Mouse (Mus musculus) limb, embryonic 15.5 days (tissue): ENCODE measurements around the gene Hmgb1. TPM values are rescaled to one million over a fixed set of nuclear protein-coding genes. Genes with fewer than 3 reads are reported as not detected.

Experiments
- ATAC-seq: fragments of 200-750 bp; cut with Nextera tagmentation; 2 replicates; pipeline ENCODE4 v1.8.0; 2017; ENCODE audit warnings: low read depth, moderate TSS enrichment; ENCODE audit not compliant: insufficient number of reproducible peaks, low FRiP score, low TSS enrichment
- H3K27ac ChIP-seq: fragments of 300-500 bp; sonication (generic); 2 replicates; pipeline ENCODE4 v1.5.1; 2015; ENCODE audit warnings: moderate library complexity, mild to moderate bottlenecking, inconsistent platforms
- H3K27me3 ChIP-seq: fragments of 300-500 bp; sonication (generic); 2 replicates; pipeline ENCODE4 v1.6.1; 2015; ENCODE audit warnings: inconsistent platforms
- H3K36me3 ChIP-seq: fragments of 300-500 bp; sonication (generic); 2 replicates; pipeline ENCODE4 v1.6.1; 2015; ENCODE audit warnings: inconsistent platforms
- H3K4me1 ChIP-seq: fragments of 300-500 bp; sonication (generic); 2 replicates; pipeline ENCODE4 v1.6.1; 2015; ENCODE audit warnings: inconsistent platforms
- H3K4me2 ChIP-seq: fragments of 300-500 bp; sonication (generic); 2 replicates; pipeline ENCODE4 v1.6.1; 2015; ENCODE audit warnings: mild to moderate bottlenecking, inconsistent platforms
- H3K4me3 ChIP-seq: fragments of 300-500 bp; sonication (generic); 2 replicates; pipeline ENCODE4 v1.5.1; 2015; ENCODE audit warnings: mild to moderate bottlenecking, inconsistent platforms
- H3K9ac ChIP-seq: fragments of 300-500 bp; sonication (generic); 2 replicates; pipeline ENCODE4 v1.6.1; 2015; ENCODE audit warnings: inconsistent platforms
- H3K9me3 ChIP-seq: fragments of 300-500 bp; sonication (generic); 2 replicates; pipeline ENCODE4 v1.6.1; 2016; ENCODE audit warnings: inconsistent platforms
- WGBS: fragments of 180-500 bp; shearing (Covaris S2); methylation state at CpG from one replicate; pipeline ENCODE4 v1.1.7; 2015; 5-methylcytosine and 5-hydroxymethylcytosine counted together
- polyA plus RNA-seq: library from polyadenylated mRNA; unstranded; fragments of >200 nt; fragmentation: Nextera tagmentation; extraction: Ambion mirVana; gene quantifications from 2 replicates; pipeline ENCODE4 v1.2.1, GENCODE M21; 2015

Hmgb1 gene
- polyA plus RNA-seq, 1 experiment from 2014 or later: 1,273 TPM

DNA sequence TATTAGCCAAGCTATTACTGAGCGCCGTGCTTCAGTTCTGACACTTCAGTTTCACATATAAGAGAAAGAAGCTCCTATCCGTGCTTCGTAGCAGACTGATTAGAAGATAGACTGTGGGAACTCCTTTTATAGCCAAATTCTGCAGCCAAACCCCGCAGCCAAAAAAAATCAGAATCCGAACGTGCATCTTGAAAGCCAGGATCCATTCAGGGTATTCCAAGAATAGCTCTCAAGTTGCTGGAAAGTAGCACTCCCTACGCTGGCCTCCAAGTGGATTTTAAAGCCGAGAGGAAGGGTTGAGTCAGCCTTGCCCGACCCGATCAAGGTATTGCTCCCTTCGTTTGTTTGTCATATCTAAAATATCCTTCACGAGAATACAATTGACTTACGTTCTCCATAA lies 93.0 kb downstream of the Hmgb1 start:
- Histone ChIP-seq H3K4me2 (no peak overlapping the region), H3K27me3 (no peaks in the 10 kb centered on the region), H3K36me3 (no peaks in the 10 kb centered on the region), H3K9ac (no peak overlapping the region), H3K9me3 (no peaks in the 10 kb centered on the region), H3K4me1 (no peaks in the 10 kb centered on the region), H3K4me3 (no peak overlapping the region), H3K27ac (no peak overlapping the region)
- ATAC-seq: no peak
- 85% methylated on average over 14 of the region's 14 CpGs for WGBS

- no peaks in the 10 kb centered on the region for H3K4me1 ChIP-seq
- no peak for ATAC-seq
- no peak overlapping the region for H3K4me2 ChIP-seq
- WGBS: 62% methylated on average over 2 of the region's 2 CpGs
- no peaks in the 10 kb centered on the region for H3K36me3 ChIP-seq
- H3K9ac ChIP-seq: no peak overlapping the region
- H3K4me3 ChIP-seq: no peak overlapping the region
- H3K27ac ChIP-seq: no peak overlapping the region
- H3K9me3 ChIP-seq: no peaks in the 10 kb centered on the region
- H3K27me3 ChIP-seq: no peaks in the 10 kb centered on the region
Measured at GRCm38 (mm10) chr5:149089860-149090259, 94.4 kb downstream of the Hmgb1 start.

DNA sequence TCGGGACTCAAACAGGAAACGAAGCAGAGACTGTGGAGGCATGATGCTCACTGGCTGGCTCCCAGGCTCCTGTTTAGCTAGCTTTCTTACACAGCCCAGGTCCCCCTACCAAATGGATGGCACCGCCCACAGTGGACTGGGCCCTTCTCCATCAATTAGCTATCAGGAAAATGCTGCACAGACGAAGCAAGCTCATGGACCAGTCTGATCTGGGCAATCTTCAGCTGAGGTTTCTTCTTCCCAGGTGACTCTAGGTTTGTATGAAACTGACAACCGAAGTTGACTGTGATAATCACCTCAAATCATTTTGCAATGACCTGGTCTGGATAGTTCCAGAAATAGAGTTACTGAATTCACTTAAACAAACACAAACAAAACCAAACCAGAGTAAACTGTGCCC lies 94.8 kb downstream of the Hmgb1 start:
- Histone ChIP-seq H3K4me1 (no peaks in the 10 kb centered on the region), H3K27ac (no peak overlapping the region), H3K4me2 (no peak overlapping the region), H3K9ac (no peak overlapping the region), H3K27me3 (no peaks in the 10 kb centered on the region), H3K36me3 (no peaks in the 10 kb centered on the region), H3K4me3 (no peak overlapping the region), H3K9me3 (no peaks in the 10 kb centered on the region)
- WGBS: 85% methylated on average over 5 of the region's 5 CpGs
- ATAC-seq: no peak

- no peak for ATAC-seq
- WGBS: 78% methylated on average over 6 of the region's 6 CpGs
Measured at GRCm38 (mm10) chr5:149088891-149089290, 95.4 kb downstream of the Hmgb1 start.

DNA sequence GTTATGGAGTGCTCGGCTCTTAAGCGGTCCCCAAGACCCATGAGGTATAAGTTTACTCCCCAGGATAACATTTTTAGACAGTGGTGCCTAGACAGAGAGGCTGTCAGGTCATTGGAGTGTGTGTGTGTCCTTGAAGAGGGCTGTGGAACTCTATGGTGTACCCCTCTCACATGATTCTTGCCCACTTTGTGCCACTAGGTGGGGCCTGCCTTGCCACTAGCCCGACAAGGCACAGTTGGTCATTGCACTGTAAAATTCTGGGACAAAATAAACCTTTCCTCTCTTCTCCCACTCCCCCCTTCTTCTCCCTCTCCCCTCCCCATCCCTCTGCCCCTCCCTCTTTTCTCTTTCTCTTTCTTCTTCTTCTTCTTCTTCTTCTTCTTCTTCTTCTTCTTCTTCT lies 96.1 kb downstream of the Hmgb1 start:
- Histone ChIP-seq H3K4me1 (no peaks in the 10 kb centered on the region), H3K27me3 (no peaks in the 10 kb centered on the region), H3K9me3 (no peaks in the 10 kb centered on the region), H3K9ac (no peak overlapping the region), H3K36me3 (no peaks in the 10 kb centered on the region), H3K4me3 (no peak overlapping the region), H3K4me2 (no peak overlapping the region), H3K27ac (no peak overlapping the region)
- WGBS: 69% methylated on average over 3 of the region's 3 CpGs
- no peak for ATAC-seq

More at GRCm38 (mm10) chr5:149088891-149089290, 95.4 kb downstream of the Hmgb1 start:
- Histone ChIP-seq H3K4me1 (no peaks in the 10 kb centered on the region), H3K36me3 (no peaks in the 10 kb centered on the region), H3K9me3 (no peaks in the 10 kb centered on the region), H3K27me3 (no peaks in the 10 kb centered on the region), H3K4me3 (no peak overlapping the region), H3K4me2 (no peak overlapping the region), H3K9ac (no peak overlapping the region), H3K27ac (no peak overlapping the region)

- no peak overlapping the region for H3K4me2 ChIP-seq
- H3K27me3 ChIP-seq: no peaks in the 10 kb centered on the region
- no peak overlapping the region for H3K27ac ChIP-seq
- H3K4me3 ChIP-seq: no peak overlapping the region
- H3K36me3 ChIP-seq: no peaks in the 10 kb centered on the region
- no peak for ATAC-seq
- WGBS: 87% methylated on average over 10 of the region's 10 CpGs
- no peaks in the 10 kb centered on the region for H3K4me1 ChIP-seq
- H3K9me3 ChIP-seq: no peaks in the 10 kb centered on the region
- no peak overlapping the region for H3K9ac ChIP-seq
Measured at GRCm38 (mm10) chr5:149086382-149087244, 97.7 kb downstream of the Hmgb1 start.

DNA sequence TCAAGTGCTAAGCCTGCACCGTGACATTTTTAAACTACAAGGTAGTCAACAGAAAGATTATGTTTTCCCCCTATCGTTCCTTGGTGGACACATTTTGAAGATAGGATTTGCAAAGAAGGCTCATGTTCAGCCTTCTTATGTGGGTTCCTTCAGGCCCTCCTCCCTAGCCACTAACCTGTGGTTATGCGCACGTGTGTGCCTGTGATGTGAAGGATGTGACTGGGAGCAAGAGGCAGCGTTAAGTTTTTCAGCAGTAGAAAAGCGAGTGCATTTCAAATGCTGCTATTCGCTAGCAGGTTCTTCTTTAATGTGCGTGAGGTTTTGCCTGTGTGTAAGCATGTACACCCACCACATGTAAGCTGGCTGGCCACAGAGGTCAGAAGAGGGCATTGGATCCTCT lies 103.8 kb downstream of the Hmgb1 start:
- Histone ChIP-seq H3K9me3 (no peaks in the 10 kb centered on the region), H3K4me2 (no peak overlapping the region), H3K9ac (no peak overlapping the region), H3K27ac (no peak overlapping the region), H3K4me1 (peaks cover 9% of the 10 kb centered on the region), H3K27me3 (no peaks in the 10 kb centered on the region), H3K4me3 (no peak overlapping the region), H3K36me3 (no peaks in the 10 kb centered on the region)
- ATAC-seq: no peak
- 91% methylated on average over 8 of the region's 8 CpGs for WGBS

GRCm38 (mm10) chr5:149079758-149080150 lies 104.5 kb downstream of the Hmgb1 start:
- H3K9ac ChIP-seq: no peak overlapping the region
- H3K9me3 ChIP-seq: no peaks in the 10 kb centered on the region
- no peak overlapping the region for H3K27ac ChIP-seq
- ATAC-seq: no peak
- no peaks in the 10 kb centered on the region for H3K36me3 ChIP-seq
- H3K4me3 ChIP-seq: no peak overlapping the region
- WGBS: 49% methylated on average over 7 of the region's 7 CpGs
- H3K27me3 ChIP-seq: no peaks in the 10 kb centered on the region
- no peak overlapping the region for H3K4me2 ChIP-seq
- peaks cover 9% of the 10 kb centered on the region for H3K4me1 ChIP-seq

DNA sequence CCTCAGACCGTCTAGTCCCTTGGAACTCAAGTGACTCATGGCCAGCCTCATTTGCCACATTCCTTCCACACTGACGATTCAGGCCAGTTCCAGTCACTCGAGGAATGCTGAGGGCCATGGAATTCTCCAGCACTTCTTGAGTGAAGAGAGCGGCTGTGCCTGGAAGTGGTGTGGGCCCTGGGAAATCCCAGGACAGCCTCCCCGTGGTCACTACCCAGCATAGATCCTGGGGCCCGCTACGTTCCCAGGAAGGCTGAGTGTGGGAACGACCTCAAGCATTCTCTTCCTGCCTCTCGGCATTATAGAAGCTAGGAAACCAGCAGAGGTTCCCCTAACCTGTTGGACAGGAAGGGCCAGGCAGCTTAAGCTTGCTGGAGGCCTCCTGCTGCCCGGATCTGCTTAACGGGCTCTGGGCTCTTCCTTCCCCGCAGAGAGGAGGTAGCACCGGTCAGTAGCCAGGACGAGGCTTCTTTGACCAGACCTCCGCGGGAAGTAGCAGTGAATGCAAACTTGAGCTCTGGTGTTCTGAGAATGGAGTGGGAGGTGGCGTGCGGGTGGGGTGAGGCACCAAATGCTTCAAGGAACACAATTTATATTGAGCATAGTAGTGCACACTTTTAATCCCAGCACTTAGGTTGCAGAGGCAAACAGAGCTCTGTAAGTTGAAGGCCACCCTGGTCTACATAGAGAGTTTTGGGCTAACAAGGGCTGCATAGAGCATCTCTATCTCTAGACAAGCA lies 105.1 kb downstream of the Hmgb1 start:
- WGBS: 16% methylated on average over 18 of the region's 18 CpGs
- ATAC-seq: no peak
- H3K27me3 ChIP-seq: no peaks in the 10 kb centered on the region
- H3K4me2 ChIP-seq: 0 out of 2 replicates have a peak overlapping the region, but pooled peaks have one; percentile 6
- no peak overlapping the region for H3K9ac ChIP-seq
- no peak overlapping the region; the same call in 1 of the 2 replicates for H3K27ac ChIP-seq
- H3K4me1 ChIP-seq: peaks cover 9% of the 10 kb centered on the region
- no peak overlapping the region for H3K4me3 ChIP-seq
- no peaks in the 10 kb centered on the region for H3K36me3 ChIP-seq
- H3K9me3 ChIP-seq: no peaks in the 10 kb centered on the region

DNA sequence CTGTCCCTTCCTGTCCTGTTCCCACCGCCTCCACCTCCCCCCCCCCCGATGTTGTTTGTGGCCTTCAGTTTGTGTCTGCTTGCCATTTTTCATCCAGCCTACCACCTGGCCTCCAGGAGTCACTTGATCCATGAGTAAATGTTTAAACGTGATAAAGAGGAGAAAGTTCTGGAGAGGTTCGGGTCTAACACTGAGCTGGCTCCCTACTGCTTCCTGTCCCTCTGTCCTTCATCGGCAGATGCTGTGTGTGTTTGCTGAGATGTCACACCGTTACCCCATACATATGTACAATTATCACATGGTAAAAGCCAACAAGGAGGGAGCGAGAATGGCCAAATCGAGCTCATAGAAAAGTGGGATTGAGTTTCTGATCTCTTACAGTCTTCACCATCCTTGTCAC lies 107.2 kb downstream of the Hmgb1 start:
- 88% methylated on average over 8 of the region's 8 CpGs for WGBS
- Histone ChIP-seq H3K9me3 (no peaks in the 10 kb centered on the region), H3K4me3 (no peak overlapping the region), H3K27ac (no peak overlapping the region), H3K36me3 (no peaks in the 10 kb centered on the region), H3K9ac (no peak overlapping the region), H3K27me3 (no peaks in the 10 kb centered on the region), H3K4me2 (no peak overlapping the region), H3K4me1 (peaks cover 9% of the 10 kb centered on the region)
- no peak for ATAC-seq

DNA sequence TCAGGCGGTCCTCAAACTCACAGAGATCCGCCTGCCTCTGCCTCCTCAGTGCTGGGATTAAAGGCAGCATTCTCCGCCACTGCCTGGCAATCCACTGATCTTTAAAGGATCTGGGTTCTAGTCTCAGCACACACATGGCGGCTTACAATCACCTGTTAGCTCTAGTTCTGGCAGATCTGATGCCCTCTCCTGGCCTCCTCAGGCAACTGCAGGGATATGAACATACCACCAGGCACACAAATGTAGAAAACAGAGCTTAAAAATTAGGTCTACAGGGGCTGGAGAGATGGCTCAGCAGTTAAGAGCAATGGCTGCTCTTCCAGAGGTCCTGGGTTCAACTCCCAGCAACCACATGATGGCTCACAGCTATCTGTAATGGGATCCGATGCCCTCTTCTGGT lies 112.7 kb downstream of the Hmgb1 start:
- Histone ChIP-seq H3K4me2 (no peak overlapping the region), H3K27ac (no peak overlapping the region), H3K9me3 (no peaks in the 10 kb centered on the region), H3K36me3 (no peaks in the 10 kb centered on the region), H3K4me3 (no peak overlapping the region), H3K27me3 (no peaks in the 10 kb centered on the region), H3K4me1 (no peaks in the 10 kb centered on the region), H3K9ac (no peak overlapping the region)
- no peak for ATAC-seq
- 95% methylated on average over 5 of the region's 5 CpGs for WGBS

GRCm38 (mm10) chr5:149068745-149069144 lies 115.5 kb downstream of the Hmgb1 start:
- Histone ChIP-seq H3K4me3 (no peak overlapping the region), H3K27me3 (no peaks in the 10 kb centered on the region), H3K4me2 (no peak overlapping the region), H3K27ac (no peak overlapping the region), H3K36me3 (no peaks in the 10 kb centered on the region), H3K9ac (no peak overlapping the region), H3K9me3 (no peaks in the 10 kb centered on the region), H3K4me1 (no peaks in the 10 kb centered on the region)
- 93% methylated on average over 10 of the region's 10 CpGs for WGBS
- no peak for ATAC-seq
